Mouse (Mus musculus): Measurements from ENCODE around the gene Ccdc124. TPM values are rescaled to one million over a fixed set of nuclear protein-coding genes. Genes with fewer than 3 reads are reported as not detected.

Ccdc124 gene
- total RNA-seq, 1 experiment = 82.3 TPM

- Histone ChIP-seq H3K4me3 (ENCODE audit: insufficient read depth in 1 of 2, low read depth in 1 of 2, low read length in 2 of 2, poor library complexity in 1 of 2, severe bottlenecking in 1 of 2) (no peak overlapping the region), H3K27ac (ENCODE audit: insufficient read depth, low read depth, low read length, poor library complexity, severe bottlenecking) (no peak overlapping the region), H3K4me1 (ENCODE audit: control insufficient read depth in 2 of 2, insufficient read depth in 2 of 2, low read length in 2 of 2, poor library complexity in 1 of 2) (peaks cover 0 to 16% of the 10 kb centered on the region in 2 experiments; a peak in 2 of 4 replicates), H3K9me3 (ENCODE audit: control insufficient read depth, insufficient read depth, low read depth, low read length) (no peaks in the 10 kb centered on the region), H3K9ac (ENCODE audit: insufficient read depth, low read depth, low read length, poor library complexity, severe bottlenecking) (no peak overlapping the region), H3K36me3 (ENCODE audit: control insufficient read depth, insufficient read depth, low read length, poor library complexity, severe bottlenecking) (no peaks in the 10 kb centered on the region)
- in situ Hi-C loops (cut with MboI; ENCODE audit: low sequenced_read_pairs in 2 of 2, unreplicated experiment in 2 of 2) = no loop called here
- DNase-seq (ENCODE audit: low read depth, low spot score) = no peak
- TF ChIP-seq ZNF384 (IDR thresholded peaks at IDR 0.05; ENCODE audit: low read depth, low read length) (no peak), ZC3H11A (IDR thresholded peaks at IDR 0.05; ENCODE audit: borderline replicate concordance, low read depth, low read length) (no peak), CHD2 (IDR thresholded peaks at IDR 0.05; ENCODE audit: low read depth, low read length) (no peak), HCFC1 (IDR thresholded peaks at IDR 0.05; ENCODE audit: borderline replicate concordance, insufficient read depth, low read length) (no peak), MAFK (IDR thresholded peaks at IDR 0.05; ENCODE audit: insufficient read depth, low read depth, low read length) (no peak)
Measured at GRCm38 (mm10) chr8:70856028-70856427, 17.7 kb downstream of the Ccdc124 start.

GRCm38 (mm10) chr8:70853863-70854262 is 19.9 kb downstream of the Ccdc124 start:
- Histone ChIP-seq H3K36me3 (ENCODE audit: control insufficient read depth, insufficient read depth, low read length, poor library complexity, severe bottlenecking) (no peaks in the 10 kb centered on the region), H3K4me1 (ENCODE audit: control insufficient read depth in 2 of 2, insufficient read depth in 2 of 2, low read length in 2 of 2, poor library complexity in 1 of 2) (peaks cover 0 to 29% of the 10 kb centered on the region in 2 experiments; a peak in 2 of 4 replicates), H3K9ac (ENCODE audit: insufficient read depth, low read depth, low read length, poor library complexity, severe bottlenecking) (no peak overlapping the region), H3K4me3 (ENCODE audit: insufficient read depth in 1 of 2, low read depth in 1 of 2, low read length in 2 of 2, poor library complexity in 1 of 2, severe bottlenecking in 1 of 2) (no peak overlapping the region), H3K27ac (ENCODE audit: insufficient read depth, low read depth, low read length, poor library complexity, severe bottlenecking) (no peak overlapping the region), H3K9me3 (ENCODE audit: control insufficient read depth, insufficient read depth, low read depth, low read length) (no peaks in the 10 kb centered on the region)
- in situ Hi-C loops (cut with MboI; ENCODE audit: low sequenced_read_pairs in 2 of 2, unreplicated experiment in 2 of 2) = no loop called here
- DNase-seq (ENCODE audit: low read depth, low spot score) = no peak
- TF ChIP-seq MAFK (IDR thresholded peaks at IDR 0.05; ENCODE audit: insufficient read depth, low read depth, low read length) (no peak), HCFC1 (IDR thresholded peaks at IDR 0.05; ENCODE audit: borderline replicate concordance, insufficient read depth, low read length) (no peak), CHD2 (IDR thresholded peaks at IDR 0.05; ENCODE audit: low read depth, low read length) (no peak)

- in situ Hi-C loops (cut with MboI; ENCODE audit: low sequenced_read_pairs in 2 of 2, unreplicated experiment in 2 of 2) = no loop called here
- no peak overlapping the region for H3K27ac ChIP-seq (ENCODE audit: insufficient read depth, low read depth, low read length, poor library complexity, severe bottlenecking)
- DNase-seq (ENCODE audit: low read depth, low spot score) = no peak
- H3K4me1 ChIP-seq (ENCODE audit: control insufficient read depth in 2 of 2, insufficient read depth in 2 of 2, low read length in 2 of 2, poor library complexity in 1 of 2) = peaks cover 0 to 38% of the 10 kb centered on the region in 2 experiments; a peak in 2 of 4 replicates
- H3K9ac ChIP-seq (ENCODE audit: insufficient read depth, low read depth, low read length, poor library complexity, severe bottlenecking) = no peak overlapping the region
- H3K4me3 ChIP-seq (ENCODE audit: insufficient read depth in 1 of 2, low read depth in 1 of 2, low read length in 2 of 2, poor library complexity in 1 of 2, severe bottlenecking in 1 of 2) = no peak overlapping the region
- no peak for TF ChIP-seq MAFK (IDR thresholded peaks at IDR 0.05; ENCODE audit: insufficient read depth, low read depth, low read length)
- no peak for TF ChIP-seq HCFC1 (IDR thresholded peaks at IDR 0.05; ENCODE audit: borderline replicate concordance, insufficient read depth, low read length)
- TF ChIP-seq ZC3H11A (IDR thresholded peaks at IDR 0.05; ENCODE audit: borderline replicate concordance, low read depth, low read length) = no peak
- no peak for TF ChIP-seq CHD2 (IDR thresholded peaks at IDR 0.05; ENCODE audit: low read depth, low read length)
- TF ChIP-seq ZNF384 (IDR thresholded peaks at IDR 0.05; ENCODE audit: low read depth, low read length) = no peak
- H3K9me3 ChIP-seq (ENCODE audit: control insufficient read depth, insufficient read depth, low read depth, low read length) = no peaks in the 10 kb centered on the region
- no peaks in the 10 kb centered on the region for H3K36me3 ChIP-seq (ENCODE audit: control insufficient read depth, insufficient read depth, low read length, poor library complexity, severe bottlenecking)
Measured at GRCm38 (mm10) chr8:70852595-70853231, 21.0 kb downstream of the Ccdc124 start.

DNA sequence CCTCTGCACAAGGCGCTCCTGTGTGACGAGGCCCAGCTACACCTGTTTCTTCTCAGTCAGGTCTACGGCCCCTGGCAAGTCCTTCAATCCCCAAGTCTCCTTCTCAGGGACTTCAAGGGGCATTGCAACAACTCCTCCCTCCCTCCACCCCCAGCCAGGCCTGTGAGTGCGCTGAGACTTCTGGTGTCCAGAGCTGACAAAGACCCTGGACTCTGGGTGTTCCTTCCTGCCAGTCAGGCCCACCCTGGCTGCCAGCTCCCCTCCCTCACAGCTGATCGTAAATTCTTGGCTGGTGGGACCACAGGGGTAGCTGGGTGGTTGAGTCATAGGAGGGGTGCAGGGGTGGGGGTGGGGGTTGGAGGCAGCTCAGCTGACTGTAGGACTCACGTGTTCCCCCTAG is 21.9 kb downstream of the Ccdc124 start:
- no peaks in the 10 kb centered on the region for H3K9me3 ChIP-seq (ENCODE audit: control insufficient read depth, insufficient read depth, low read depth, low read length)
- in situ Hi-C loops (cut with MboI; ENCODE audit: low sequenced_read_pairs in 2 of 2, unreplicated experiment in 2 of 2) = no loop called here
- DNase-seq (ENCODE audit: low read depth, low spot score) = no peak
- H3K4me1 ChIP-seq (ENCODE audit: control insufficient read depth in 2 of 2, insufficient read depth in 2 of 2, low read length in 2 of 2, poor library complexity in 1 of 2) = peaks cover 0 to 35% of the 10 kb centered on the region in 2 experiments; a peak in 2 of 4 replicates
- H3K36me3 ChIP-seq (ENCODE audit: control insufficient read depth, insufficient read depth, low read length, poor library complexity, severe bottlenecking) = no peaks in the 10 kb centered on the region
- H3K27ac ChIP-seq (ENCODE audit: insufficient read depth, low read depth, low read length, poor library complexity, severe bottlenecking) = no peak overlapping the region
- H3K9ac ChIP-seq (ENCODE audit: insufficient read depth, low read depth, low read length, poor library complexity, severe bottlenecking) = no peak overlapping the region
- no peak for TF ChIP-seq MAFK (IDR thresholded peaks at IDR 0.05; ENCODE audit: insufficient read depth, low read depth, low read length)
- no peak for TF ChIP-seq HCFC1 (IDR thresholded peaks at IDR 0.05; ENCODE audit: borderline replicate concordance, insufficient read depth, low read length)
- TF ChIP-seq CHD2 (IDR thresholded peaks at IDR 0.05; ENCODE audit: low read depth, low read length) = no peak
- no peak for TF ChIP-seq ZNF384 (IDR thresholded peaks at IDR 0.05; ENCODE audit: low read depth, low read length)
- TF ChIP-seq ZC3H11A (IDR thresholded peaks at IDR 0.05; ENCODE audit: borderline replicate concordance, low read depth, low read length) = no peak
- no peak overlapping the region for H3K4me3 ChIP-seq (ENCODE audit: insufficient read depth in 1 of 2, low read depth in 1 of 2, low read length in 2 of 2, poor library complexity in 1 of 2, severe bottlenecking in 1 of 2)
